In genomic region chr11:105345284-105345683, GRCm38 (mm10) we compare ENCODE assay signal across 8 mouse cellular contexts. TPM values are rescaled to one million over a fixed set of nuclear protein-coding genes. Genes with fewer than 3 reads are reported as not detected.
DNase-seq lines count a peak whose midpoint lies in the region; ATAC-seq and TF ChIP-seq lines count a peak whose summit lies in the region.

No protein-coding gene starts in this region.

- H3K4me2 ChIP-seq in forebrain, embryonic 14.5 days (ENCODE audit: low read length) = no peak overlapping the region
- H3K4me2 ChIP-seq in midbrain, postnatal 0 days (ENCODE audit: low read depth, low read length, poor library complexity, severe bottlenecking) = no peak overlapping the region
- no peak overlapping the region for H3K4me2 ChIP-seq in midbrain, embryonic 13.5 days (replicated peaks)

- 81% methylated on average over 2 of the region's 2 CpGs for WGBS in forebrain, embryonic 14.5 days
- 83% methylated on average over 2 of the region's 2 CpGs for whole genome bisulfite sequencing in forebrain, embryonic 10.5 days
- whole genome bisulfite sequencing in midbrain, postnatal 0 days = 77% methylated on average over 2 of the region's 2 CpGs
- 88% methylated on average over 2 of the region's 2 CpGs for WGBS in midbrain, embryonic 13.5 days

- H3K4me3 ChIP-seq in forebrain, embryonic 14.5 days (ENCODE audit: low read depth, low read length) = no peak overlapping the region
- no peak overlapping the region for H3K4me3 ChIP-seq in forebrain, embryonic 10.5 days
- H3K4me3 ChIP-seq in midbrain, postnatal 0 days (ENCODE audit: low read depth, low read length) = no peak overlapping the region
- H3K4me3 ChIP-seq in midbrain, embryonic 13.5 days (replicated peaks) = no peak overlapping the region

- H3K4me1 ChIP-seq in forebrain, embryonic 14.5 days (ENCODE audit: control insufficient read depth, insufficient read depth, low read length) = no peaks in the 10 kb centered on the region
- peaks cover 7% of the 10 kb centered on the region; the same call in 1 of the 2 replicates for H3K4me1 ChIP-seq in forebrain, embryonic 10.5 days
- no peaks in the 10 kb centered on the region for H3K4me1 ChIP-seq in midbrain, postnatal 0 days (ENCODE audit: insufficient read depth, low read length)
- H3K4me1 ChIP-seq in midbrain, embryonic 13.5 days (replicated peaks) = no peaks in the 10 kb centered on the region

- no peak overlapping the region for H3K27ac ChIP-seq in forebrain, embryonic 14.5 days (ENCODE audit: low read depth, low read length)
- H3K27ac ChIP-seq in forebrain, embryonic 10.5 days = no peak overlapping the region
- H3K27ac ChIP-seq in midbrain, postnatal 0 days (ENCODE audit: low read depth, low read length) = no peak overlapping the region
- no peak overlapping the region for H3K27ac ChIP-seq in midbrain, embryonic 13.5 days

- H3K9me3 ChIP-seq in forebrain, embryonic 14.5 days (replicated peaks; ENCODE audit: control insufficient read depth, low read length) = no peaks in the 10 kb centered on the region
- H3K9me3 ChIP-seq in forebrain, embryonic 10.5 days = no peaks in the 10 kb centered on the region
- no peaks in the 10 kb centered on the region for H3K9me3 ChIP-seq in midbrain, postnatal 0 days (ENCODE audit: low read length)
- H3K9me3 ChIP-seq in midbrain, embryonic 13.5 days = no peaks in the 10 kb centered on the region

- peak; percentile 42 for DNase-seq in forebrain, embryonic 14.5 days (ENCODE audit: low spot score)
- no peak for DNase-seq in forebrain, embryonic 10.5 days (ENCODE audit: extremely low spot score, low spot score)
- DNase-seq in midbrain, postnatal 0 days (ENCODE audit: low spot score) = peak; percentile 27
- DNase-seq in splenic B cell, adult 2 months (ENCODE audit: low read depth, low spot score) = peak; percentile 40
- DNase-seq in gastrocnemius, postnatal 25 days = no peak
- no peak for DNase-seq in natural killer cell, adult 2 months (ENCODE audit: low spot score in 2 of 2)

- no peaks in the 10 kb centered on the region for H3K27me3 ChIP-seq in forebrain, embryonic 14.5 days (replicated peaks; ENCODE audit: control insufficient read depth, insufficient read depth, low read length)
- no peaks in the 10 kb centered on the region for H3K27me3 ChIP-seq in forebrain, embryonic 10.5 days (ENCODE audit: poor library complexity, severe bottlenecking)
- no peaks in the 10 kb centered on the region for H3K27me3 ChIP-seq in midbrain, postnatal 0 days (ENCODE audit: insufficient read depth, low read length)
- H3K27me3 ChIP-seq in midbrain, embryonic 13.5 days = no peaks in the 10 kb centered on the region
- no peaks in the 10 kb centered on the region for H3K27me3 ChIP-seq in splenic B cell, adult 2 months (ENCODE audit: control insufficient read depth, insufficient read depth, low read length, poor library complexity, severe bottlenecking)

- H3K9ac ChIP-seq in forebrain, embryonic 14.5 days (ENCODE audit: low read length) = no peak overlapping the region
- H3K9ac ChIP-seq in midbrain, postnatal 0 days (replicated peaks; ENCODE audit: low read length, poor library complexity, severe bottlenecking) = no peak overlapping the region
- H3K9ac ChIP-seq in midbrain, embryonic 13.5 days (replicated peaks) = no peak overlapping the region

- no peak for ATAC-seq in forebrain, embryonic 14.5 days
- ATAC-seq in midbrain, postnatal 0 days (ENCODE audit: low FRiP score) = no peak
- ATAC-seq in midbrain, embryonic 13.5 days = no peak
- ATAC-seq in erythroblast, adult 5-6 weeks (replicated peaks; ENCODE audit: low FRiP score, poor library complexity, severe bottlenecking) = 0 out of 2 replicates have a peak, but pooled peaks have one; percentile 40

- peak; percentile 72 for TF ChIP-seq CTCF in midbrain, postnatal 0 days (IDR thresholded peaks at IDR 0.05)

- peaks cover 4% of the 10 kb centered on the region; the same call in 1 of the 2 replicates for H3K36me3 ChIP-seq in forebrain, embryonic 14.5 days (ENCODE audit: control insufficient read depth, insufficient read depth, low read length)
- H3K36me3 ChIP-seq in forebrain, embryonic 10.5 days (replicated peaks) = peaks cover 94% of the 10 kb centered on the region
- H3K36me3 ChIP-seq in midbrain, postnatal 0 days (ENCODE audit: insufficient read depth, low read length) = no peaks in the 10 kb centered on the region
- H3K36me3 ChIP-seq in midbrain, embryonic 13.5 days = no peaks in the 10 kb centered on the region; the same call in none of the 2 replicates
- no peaks in the 10 kb centered on the region for H3K36me3 ChIP-seq in splenic B cell, adult 2 months (ENCODE audit: control insufficient read depth, insufficient read depth, low read length, poor library complexity, severe bottlenecking)

RNA-seq across cellular contexts. Expression of gene Mrc2, which starts 52.8 kb away (rescaled TPM):
- 2.6 and 3.2 TPM in 2 replicates for polyA plus RNA-seq in forebrain, embryonic 14.5 days (2014; fragmentation: Nextera tagmentation; extraction: Ambion mirVana)
- polyA plus RNA-seq in forebrain, embryonic 10.5 days (2016; fragmentation: Nextera tagmentation; extraction: Ambion mirVana) = 19.1 and 20.4 TPM in 2 replicates
- 16.8 and 20.5 TPM in 2 replicates for total RNA-seq in midbrain, postnatal 0 days (2014; rRNA removed)
- polyA plus RNA-seq in midbrain, postnatal 0 days (2015; fragmentation: Nextera tagmentation; extraction: Ambion mirVana) = 3.4 TPM in 2 replicates
- polyA plus RNA-seq in midbrain, embryonic 13.5 days (2015; fragmentation: Nextera tagmentation; extraction: Ambion mirVana) = 5.0 and 5.3 TPM in 2 replicates
- total RNA-seq in erythroblast, adult 5-6 weeks (2015; ENCODE audit: low replicate concordance) = 0.63 TPM in 1 of 2 replicates, not detected in the other
- not detected in 2 replicates for total RNA-seq in erythroblast, adult 5-6 weeks (2017; ENCODE audit: low replicate concordance)
- total RNA-seq in gastrocnemius, postnatal 25 days (2021) = 10 to 100 TPM; 16.5 to 18.6 TPM

Comparison
In these comparisons a context has a peak if more than half of its experiments do, and no peak if none do; other contexts are left out.
1. DNase-seq: peak in forebrain, embryonic 14.5 days (single experiment), midbrain, postnatal 0 days (single experiment) and splenic B cell, adult 2 months (single experiment); none in forebrain, embryonic 10.5 days (single experiment), gastrocnemius, postnatal 25 days (single experiment) and natural killer cell, adult 2 months (0 of 2).